Mouse (Mus musculus) stomach, postnatal 0 days (tissue): ENCODE data around the gene Atp5d.

Experiments used
- CTCF ChIP-seq: IDR thresholded peaks from 2 replicates; pipeline ENCODE4 v1.5.1; 2016; ENCODE audit warnings: antibody characterized with exemption, low read depth, mild to moderate bottlenecking, moderate library complexity
- EP300 ChIP-seq: optimal IDR thresholded peaks from 2 replicates; pipeline ENCODE3; 2016; ENCODE audit warnings: antibody characterized with exemption

- TF ChIP-seq CTCF (no peak), EP300 (no peak)
Measured at GRCm38 (mm10) chr10:80170601-80171021, 32.2 kb downstream of the Atp5d start.
